Mouse (Mus musculus) lung, adult 2 months (tissue): ENCODE data around the gene Mrpl1.

Source experiments
- CTCF ChIP-seq: fragments of 200-500 bp; IDR thresholded peaks from 2 replicates; pipeline ENCODE4 v1.5.1; 2011; ENCODE audit warnings: mild to moderate bottlenecking, low read length, control low read depth; ENCODE audit not compliant: insufficient read depth
- POLR2A ChIP-seq: fragments of 200-500 bp; IDR thresholded peaks from 2 replicates; pipeline ENCODE4 v1.6.1; 2011; ENCODE audit warnings: low read depth, mild to moderate bottlenecking, control low read depth, low read length, borderline replicate concordance; ENCODE audit errors: extremely low read depth

GRCm38 (mm10) chr5:96166761-96167160 lies 42.5 kb upstream of the Mrpl1 start:
- TF ChIP-seq CTCF (no peak), POLR2A (no peak)
